Mouse (Mus musculus) R1 (cell line): ENCODE data around the gene Irx5.

Experiments
- DNase-seq: peaks from one replicate; pipeline ENCODE4 v3.0.0-alpha.2; 2018; ENCODE audit warnings: low read depth, low spot score

Gene Irx5

GRCm38 (mm10) chr8:92357398-92357981 is at the start of gene Irx5:
Gene Irx5, plus strand, starts transcription at chr8:92357625.
- DNase-seq = peak; percentile 83

GRCm38 (mm10) chr8:92312178-92312577 is 45.2 kb upstream of the Irx5 start:
- DNase-seq = no peak

DNA sequence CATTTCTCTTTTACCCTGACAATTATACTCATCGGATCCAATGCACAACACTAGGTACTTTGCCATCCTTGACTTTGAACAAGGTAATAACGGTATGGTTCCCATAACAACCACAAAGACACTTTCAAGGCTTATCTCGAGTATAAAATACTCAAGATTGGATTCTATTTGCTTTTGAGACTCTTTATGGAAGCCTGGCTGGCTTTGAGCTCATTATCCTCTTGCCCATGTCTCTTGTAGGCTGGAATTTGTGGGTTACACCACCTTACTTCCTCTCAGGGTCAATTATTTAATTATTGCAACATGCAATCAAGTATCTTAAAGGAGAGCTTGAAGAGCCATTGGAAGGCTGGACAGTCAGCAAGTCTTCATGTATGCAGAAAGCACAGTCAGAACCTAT is 43.7 kb upstream of the Irx5 start:
- no peak for DNase-seq

DNA sequence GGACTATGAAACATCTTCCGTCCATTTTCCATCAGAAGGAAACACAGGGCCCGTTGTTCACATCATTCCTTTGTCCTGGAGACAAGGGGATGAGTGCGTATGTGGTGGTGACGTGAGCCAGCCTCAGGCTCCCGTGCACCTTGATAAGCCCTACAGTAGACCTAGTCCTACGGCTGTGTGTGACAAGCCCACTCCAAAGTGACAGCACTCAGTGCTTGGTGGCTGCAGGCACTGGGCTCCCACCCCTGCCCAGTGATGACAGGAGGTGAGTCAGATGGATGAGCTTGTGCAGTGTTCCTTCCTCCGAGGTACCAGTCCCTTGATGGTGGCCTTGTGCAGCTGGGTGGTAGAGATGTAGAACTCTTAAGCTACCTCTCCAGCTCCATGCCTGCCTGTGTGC is 33.7 kb upstream of the Irx5 start:
- DNase-seq = no peak

DNA sequence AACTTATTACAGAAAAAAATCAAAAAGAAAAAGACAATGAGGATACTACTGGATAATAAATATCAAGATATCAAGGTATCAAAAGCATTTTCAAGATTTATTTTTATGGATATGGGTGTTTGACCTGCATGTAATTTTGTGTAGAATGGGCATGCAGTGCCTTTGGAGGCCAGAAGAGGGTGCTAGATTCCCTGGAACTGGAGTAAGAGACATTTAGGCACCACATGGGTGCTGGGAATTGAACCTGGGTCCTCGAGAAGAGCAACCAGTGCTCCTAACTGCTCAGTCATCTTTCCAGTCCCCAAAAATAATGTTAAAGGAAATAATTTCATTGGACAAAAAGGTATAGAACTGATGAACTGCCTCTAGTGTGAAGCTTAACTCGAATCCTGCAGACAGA is 30.2 kb upstream of the Irx5 start:
- peak; percentile 17 for DNase-seq

DNA sequence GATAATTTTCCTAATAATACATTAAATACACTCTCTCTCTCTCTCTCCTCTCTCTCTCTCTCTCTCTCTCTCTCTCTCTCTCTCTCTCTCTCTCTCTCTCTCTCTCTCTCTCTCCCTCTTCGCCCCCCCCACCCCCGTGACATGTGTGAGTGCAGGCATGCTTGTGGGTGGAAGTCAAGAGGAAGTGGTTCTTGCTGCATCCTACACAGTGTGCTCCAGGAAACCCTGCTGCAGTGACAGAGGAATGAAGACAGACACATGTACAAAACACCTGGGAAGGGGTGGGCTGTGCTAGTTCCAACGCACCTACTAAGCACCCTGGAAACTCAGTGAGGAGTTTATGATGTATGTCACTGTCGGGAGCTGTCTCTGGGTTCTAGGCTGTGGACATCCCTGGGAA is 28.2 kb upstream of the Irx5 start:
- DNase-seq = no peak

- no peak for DNase-seq
These were observed 25.6 kb upstream of the Irx5 start for GRCm38 (mm10) chr8:92331811-92332210.

- no peak for DNase-seq
These were observed 24.0 kb upstream of the Irx5 start for GRCm38 (mm10) chr8:92333406-92333805.

DNA sequence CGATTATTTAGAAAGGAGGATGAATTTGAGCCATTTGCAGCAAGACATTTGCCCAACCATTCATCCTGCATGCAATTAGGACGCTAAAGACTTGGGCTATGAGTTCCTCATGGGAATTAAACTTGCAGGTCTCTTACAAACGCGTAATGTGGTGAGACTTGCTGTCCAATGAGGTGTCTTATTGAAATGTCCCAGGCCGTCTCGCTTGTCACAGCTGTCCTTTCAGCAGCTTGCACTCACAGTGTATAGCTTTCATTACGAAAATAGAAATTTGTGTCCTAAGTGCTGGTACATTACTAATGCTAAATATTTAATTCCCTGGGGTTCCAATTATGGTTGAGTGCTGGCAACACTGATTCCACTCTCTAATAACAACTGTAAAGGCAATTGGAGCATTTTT is 22.3 kb upstream of the Irx5 start:
- DNase-seq = no peak

DNA sequence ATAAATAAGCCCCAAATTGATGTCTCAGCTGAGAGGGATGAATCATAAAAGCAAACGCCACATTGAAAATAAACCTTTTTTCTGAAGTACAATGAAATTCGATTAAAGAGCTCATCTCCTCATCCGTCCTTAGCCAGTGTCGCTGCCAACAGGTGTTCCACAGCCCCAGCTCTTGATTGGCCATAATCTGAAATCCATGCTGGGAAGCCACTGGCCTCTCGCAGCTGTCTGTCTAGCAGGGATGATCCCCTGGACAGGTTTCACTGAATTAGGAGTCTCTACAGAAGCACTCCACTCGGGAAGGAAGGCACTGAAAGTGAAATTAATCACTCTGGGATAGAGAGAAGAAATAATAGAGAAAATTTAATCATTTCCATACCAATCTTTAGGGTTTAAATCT is 21.4 kb upstream of the Irx5 start:
- no peak for DNase-seq

GRCm38 (mm10) chr8:92343544-92343943 is 13.9 kb upstream of the Irx5 start:
- DNase-seq = no peak

DNA sequence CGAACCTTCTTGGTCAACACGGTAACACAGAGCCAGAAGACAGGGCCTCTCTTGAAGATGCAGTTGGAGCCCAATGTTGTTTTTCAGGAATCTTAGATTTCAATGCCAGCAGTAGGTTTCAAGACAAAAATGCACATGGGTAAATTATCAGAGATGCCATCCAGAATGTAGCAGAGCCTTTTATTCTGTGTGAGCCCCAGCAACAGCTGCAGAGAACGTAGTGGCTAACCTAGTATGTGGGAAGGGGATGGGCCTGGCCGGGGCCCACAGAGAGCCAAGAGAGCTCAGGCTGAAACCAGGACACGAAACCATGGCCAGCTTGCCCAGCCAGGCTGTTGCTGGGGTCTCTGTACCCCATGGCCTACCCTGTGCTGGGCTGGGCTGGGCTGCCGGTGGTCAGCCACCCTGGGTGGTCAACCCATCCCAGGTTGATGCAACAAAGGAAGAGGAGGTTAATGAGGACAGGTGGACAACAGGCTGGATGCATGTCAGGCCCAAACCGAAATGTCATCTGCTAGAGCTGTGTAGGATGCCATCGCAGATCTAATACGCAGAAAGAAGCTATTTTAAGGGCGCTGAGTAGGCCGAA is 7.4 kb upstream of the Irx5 start:
- no peak for DNase-seq

GRCm38 (mm10) chr8:92353405-92353804 is 4.0 kb upstream of the Irx5 start:
- no peak for DNase-seq

DNA sequence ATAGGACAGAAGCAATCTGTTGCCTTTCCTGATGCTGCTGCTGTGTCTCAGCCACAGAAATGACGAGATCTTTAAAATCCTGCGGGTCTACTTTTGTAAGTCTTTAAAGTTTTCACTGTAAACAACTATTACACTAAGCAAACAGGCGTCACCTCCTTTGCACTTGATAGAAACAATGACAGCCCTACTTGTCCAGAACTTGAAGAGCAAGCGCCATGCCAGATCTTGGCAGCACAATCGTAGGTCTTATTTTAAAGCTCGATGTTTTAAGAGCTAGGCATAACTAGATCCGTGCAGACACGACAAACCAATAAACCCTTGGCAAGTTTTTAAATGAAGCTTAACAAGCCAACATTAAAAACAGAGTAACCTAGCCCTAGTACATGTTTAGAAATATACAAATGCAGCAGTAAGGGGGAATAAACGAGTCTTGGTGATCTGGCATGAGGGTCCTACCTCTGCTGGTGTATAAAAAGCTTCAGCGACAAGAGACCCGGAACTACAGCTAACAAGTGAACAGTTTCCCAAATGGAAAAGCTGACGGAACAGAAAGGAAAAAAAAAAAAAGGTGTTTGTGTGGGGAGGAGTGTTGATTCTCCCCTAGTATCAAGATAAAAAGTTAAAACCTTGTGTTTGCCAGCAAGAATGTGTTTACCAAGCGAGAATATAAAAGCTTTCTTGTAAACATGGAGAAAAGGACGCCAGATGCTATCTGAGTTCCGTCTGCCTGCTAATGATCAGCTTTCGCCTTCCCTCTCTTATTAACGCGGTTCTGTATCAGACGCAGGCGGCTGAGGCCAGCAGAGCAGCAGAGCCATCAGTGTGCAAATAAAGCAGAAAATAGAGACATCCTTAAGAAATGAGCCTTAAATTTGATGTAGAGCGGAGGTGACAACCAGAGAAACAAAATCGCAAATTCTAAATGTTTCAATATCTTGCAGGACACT is 2.6 kb upstream of the Irx5 start:
- peak; percentile 20 for DNase-seq

- DNase-seq = peak; percentile 99
These were observed 1.5 kb upstream of the Irx5 start for GRCm38 (mm10) chr8:92355701-92356612.

DNA sequence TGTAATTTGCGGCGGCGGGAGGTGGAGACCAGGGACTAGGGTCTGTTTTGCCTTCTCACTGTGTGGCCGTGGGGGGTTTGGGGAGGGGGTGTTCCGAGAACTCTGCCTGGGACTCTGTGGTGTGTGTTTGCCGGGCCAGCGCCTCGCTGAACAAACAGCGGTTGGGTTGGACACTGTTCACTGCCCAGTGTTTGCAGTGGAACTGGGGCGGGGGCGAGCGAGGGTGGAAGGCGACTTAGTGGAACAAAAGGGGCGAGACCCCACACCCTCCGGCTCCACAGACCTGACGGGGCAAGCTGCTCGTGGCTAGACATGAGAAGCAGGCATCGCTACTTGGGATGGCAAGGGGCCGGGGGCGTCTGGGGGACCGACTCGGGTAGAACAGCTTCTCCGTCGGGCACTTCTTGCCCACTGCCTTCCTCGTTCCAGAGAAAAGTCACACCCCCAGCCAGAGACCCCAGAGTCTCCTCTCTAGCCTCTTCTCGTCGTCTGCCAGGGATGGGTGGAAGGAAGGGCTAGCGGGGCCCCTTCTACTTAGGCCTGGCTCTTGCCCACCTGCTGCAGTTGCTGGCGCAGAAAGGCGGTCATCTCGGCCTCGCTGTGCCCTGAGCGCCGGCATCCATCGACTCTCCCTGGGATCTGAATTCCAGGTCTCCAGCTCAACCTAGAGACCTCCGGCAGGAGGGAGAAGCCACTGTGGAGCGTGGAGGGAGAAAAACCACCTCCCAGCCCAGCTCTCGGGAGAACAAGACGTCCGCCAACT is 631 bp upstream of the Irx5 start:
- DNase-seq = no peak

DNA sequence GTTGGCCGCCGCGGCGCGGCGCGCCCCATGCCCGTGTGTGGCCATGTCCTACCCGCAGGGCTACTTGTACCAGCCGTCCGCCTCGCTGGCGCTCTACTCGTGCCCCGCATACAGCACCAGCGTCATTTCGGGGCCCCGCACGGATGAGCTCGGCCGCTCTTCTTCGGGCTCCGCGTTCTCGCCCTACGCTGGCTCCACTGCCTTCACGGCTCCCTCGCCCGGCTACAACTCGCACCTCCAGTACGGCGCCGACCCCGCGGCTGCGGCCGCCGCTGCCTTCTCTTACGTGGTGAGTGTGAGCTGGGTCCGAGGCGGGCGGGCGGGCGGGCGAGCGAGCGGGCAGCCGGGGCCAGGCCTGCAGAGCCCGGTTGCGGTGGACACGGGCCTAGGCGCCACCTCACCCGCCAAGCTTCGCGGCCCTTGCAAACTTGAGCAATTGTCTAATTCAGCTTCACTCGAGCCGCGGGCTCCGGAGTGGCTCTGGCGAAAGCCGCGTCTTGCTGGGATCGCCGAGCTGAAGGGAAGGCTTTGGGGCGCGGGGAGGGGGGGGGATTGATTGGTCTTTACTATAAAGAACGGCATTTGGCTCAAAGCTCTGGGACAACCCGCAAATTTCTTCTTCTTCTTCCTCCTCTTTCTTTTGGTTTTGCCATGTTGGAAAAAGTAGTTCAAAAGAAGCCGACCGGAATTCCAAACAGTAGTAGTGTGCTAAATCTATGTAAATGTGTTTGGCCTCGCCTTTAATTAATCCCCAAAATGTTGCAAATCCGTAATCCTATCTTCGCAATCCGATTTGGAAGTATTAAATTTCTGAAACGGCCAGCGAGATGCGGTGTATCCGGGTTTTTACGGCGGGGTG is 945 bp downstream of the Irx5 start:
- peak; percentile 31 for DNase-seq

GRCm38 (mm10) chr8:92359000-92359832 is 1.8 kb downstream of the Irx5 start:
- DNase-seq = peak; percentile 43

GRCm38 (mm10) chr8:92359833-92360082 is 2.3 kb downstream of the Irx5 start:
- DNase-seq = peak; percentile 40
